Mouse (Mus musculus) spleen, postnatal 10 days (tissue): Measurements from ENCODE around the gene 0610012G03Rik.
"Not testable (repeated sequence)": the region's sequence is repeated elsewhere in the genome, so short reads cannot be mapped to it uniquely, and the experiment has no call there.

Experiments used
- DNase-seq, 2 experiments: peaks; one replicate each; pipeline ENCODE4 v3.0.0; 2021 to 2022; ENCODE audit warnings: low spot score in 2 of 2

0610012G03Rik gene

DNA sequence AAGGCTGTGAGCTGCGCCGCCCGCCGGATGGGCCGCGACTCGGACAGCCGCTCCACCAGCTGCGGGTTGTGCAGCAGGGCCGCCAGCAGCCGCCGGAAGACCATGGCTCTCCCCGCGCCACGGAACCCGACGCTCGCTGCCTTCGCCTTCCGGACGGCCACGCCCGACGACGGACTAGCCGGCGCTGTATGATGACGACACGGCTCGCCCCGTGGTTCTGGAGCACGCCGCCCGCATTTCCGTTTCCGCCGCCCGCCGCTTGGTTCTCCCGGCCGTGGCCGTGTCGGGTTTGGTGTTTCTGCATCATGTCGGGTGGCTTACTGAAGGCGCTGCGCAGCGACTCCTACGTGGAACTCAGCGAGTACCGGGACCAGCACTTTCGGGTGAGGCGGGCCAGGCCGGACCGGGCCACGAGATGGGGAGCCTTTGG, at the start of gene 0610012G03Rik, which contains the start of gene Ncbp2:
0610012G03Rik (minus strand) TSS at position 150 of the 430 bp plus-strand sequence.
Ncbp2 (plus strand) TSS at position 169 of the 430 bp plus-strand sequence.
- peak; percentile 95 to 97 for DNase-seq

DNA sequence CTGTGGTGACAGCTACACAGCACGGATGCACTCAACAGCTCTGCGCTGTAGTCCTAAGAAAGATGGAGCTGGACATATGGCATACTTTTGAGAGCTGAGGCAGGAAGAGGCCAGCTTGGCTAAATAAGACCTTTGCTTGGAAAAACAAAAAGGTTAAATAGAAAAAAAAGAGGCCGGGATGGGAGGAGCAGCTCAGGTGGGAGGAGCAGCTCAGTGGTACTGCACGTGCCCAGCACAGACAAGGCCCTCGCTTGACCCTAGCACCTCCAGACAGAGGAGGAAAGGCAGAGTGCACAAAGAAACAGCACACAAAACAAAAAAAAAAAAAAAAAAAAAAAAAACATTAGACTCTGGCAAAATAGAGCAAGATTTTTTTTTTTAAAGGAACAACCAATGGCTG, 48.1 kb upstream of the 0610012G03Rik start:
- DNase-seq: no peak

DNA sequence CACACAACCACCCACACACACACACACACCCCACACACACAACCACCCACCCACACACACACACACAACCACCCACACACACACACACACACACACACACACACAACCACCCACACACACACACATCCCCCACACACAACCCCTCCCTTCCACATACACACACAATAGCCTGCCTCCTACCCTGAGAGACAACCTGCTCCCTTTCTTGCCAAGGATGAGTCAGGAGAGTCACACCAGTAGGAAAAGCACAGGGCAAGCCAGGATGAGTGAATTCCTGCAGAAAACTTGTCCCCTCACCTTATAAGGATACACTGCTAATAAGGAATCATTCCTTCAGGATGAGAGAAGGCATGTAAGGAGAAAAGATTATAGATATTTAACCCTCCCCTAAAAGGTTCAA, 45.7 kb upstream of the 0610012G03Rik start:
- no peak for DNase-seq

DNA sequence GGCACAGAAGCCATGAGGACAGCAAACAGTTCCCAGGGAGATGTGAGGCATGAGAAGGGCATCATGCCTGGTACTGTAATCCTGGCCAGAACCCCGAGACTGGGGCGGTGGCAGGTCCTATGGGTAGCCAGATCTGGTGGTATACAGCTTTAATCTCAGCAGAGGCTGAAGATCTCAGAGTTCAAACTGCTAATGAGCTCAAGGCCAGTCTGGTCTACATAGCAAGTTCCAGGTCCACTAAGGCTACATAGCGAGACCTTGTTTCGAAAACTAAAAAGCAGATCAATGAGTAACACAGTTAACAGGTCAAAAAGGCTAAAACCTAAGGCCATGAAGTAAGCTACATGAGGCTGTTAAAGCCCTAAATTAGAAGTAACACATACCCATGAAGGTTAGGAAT, 44.9 kb upstream of the 0610012G03Rik start:
- DNase-seq: no peak

DNA sequence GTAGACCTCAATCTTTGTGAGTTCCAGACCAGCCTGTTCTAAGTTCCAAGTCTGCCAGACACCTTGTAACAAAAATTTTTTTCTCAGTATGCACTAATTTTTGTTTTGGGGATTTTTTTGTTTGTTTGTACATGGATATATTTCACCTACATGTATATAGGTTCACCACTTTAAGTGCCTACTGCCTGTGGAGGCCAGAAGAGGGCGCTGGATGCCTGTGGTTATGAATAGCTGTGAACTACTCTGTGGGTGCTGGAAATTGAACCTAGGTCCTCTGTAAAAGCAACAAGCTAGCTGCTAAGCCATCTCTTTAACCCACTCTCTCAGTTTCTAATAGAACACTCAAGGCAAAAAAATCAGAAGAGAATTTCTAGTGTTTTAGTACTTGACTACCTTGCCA, 43.7 kb upstream of the 0610012G03Rik start:
- DNase-seq: peak in 1 of 2 experiments; percentile 27

DNA sequence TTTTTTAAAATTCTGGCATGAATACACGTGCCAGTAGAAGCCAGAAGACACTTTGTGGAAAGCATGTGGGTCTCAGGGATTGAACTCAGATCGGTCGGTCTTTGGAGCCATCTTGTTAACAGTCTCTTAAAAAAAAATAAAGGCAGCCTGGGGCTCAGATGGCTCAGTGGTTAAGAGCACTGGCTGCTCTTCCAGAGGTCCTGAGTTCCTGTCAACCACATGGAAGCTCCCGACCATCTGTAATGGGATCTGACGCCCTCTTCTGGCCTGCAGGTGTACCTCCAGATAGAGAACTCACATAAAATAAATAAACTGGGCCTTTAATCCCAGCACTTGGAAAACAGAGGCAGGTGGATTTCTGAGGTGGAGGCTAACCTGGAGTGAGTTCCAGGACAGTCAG, 32.7 kb upstream of the 0610012G03Rik start:
- no peak for DNase-seq

DNA sequence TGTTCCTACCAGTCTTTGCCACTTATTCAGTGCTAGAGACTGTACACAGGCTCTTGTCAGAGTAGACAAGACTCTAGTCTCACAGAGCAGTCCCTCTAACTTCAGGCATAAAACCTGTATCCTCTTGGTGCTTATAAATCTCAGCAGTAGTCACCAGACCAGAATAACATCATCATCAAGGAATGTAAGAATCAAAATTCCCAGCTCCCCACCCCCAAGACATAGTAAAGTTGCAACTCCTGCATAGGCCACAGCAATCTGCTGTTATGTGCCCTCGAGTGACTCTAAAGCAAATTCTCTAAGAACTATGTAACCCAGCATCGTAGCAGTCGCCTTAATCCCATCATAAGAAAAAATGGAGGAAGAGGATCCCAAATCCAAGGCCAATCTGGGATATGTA, 31.2 kb upstream of the 0610012G03Rik start:
- DNase-seq: no peak

DNA sequence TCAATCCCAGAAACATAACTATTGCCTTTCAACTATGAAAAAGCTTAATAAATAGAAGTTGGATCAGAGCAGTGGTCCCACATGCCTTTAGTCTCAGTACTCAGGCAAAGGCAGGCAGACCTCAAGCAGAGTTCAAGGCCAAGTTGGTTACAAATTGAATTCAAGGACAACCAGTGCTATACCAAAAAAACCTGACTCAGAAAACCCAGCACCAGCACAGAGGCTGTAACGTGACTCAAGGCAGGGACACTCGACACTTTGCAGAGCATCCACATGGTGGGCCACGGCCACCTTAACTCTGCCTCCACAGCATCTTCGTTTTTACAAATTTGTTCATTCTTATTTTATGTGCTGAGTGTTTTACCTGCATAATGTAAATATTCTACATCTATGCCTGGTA, 27.0 kb upstream of the 0610012G03Rik start:
- no peak for DNase-seq

DNA sequence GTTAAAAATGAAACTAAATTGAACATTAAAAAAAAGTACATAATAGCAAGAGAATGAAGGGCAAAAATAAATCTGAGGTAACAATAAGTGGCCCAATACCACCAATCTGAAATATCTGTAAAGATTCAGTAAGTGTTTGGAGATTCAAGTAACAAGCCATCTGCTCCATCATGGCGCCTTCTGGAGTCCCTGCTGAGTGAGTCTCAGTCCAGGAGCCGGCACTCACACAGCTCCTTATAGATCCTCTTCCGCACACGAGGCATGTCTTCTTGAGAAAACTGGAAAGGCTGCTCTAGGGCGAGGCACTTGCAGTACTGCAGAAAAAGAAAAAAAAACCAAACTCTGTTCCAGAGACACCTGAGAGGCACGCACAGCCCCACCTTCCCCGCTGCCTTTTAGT, 14.9 kb upstream of the 0610012G03Rik start:
- DNase-seq: no peak

DNA sequence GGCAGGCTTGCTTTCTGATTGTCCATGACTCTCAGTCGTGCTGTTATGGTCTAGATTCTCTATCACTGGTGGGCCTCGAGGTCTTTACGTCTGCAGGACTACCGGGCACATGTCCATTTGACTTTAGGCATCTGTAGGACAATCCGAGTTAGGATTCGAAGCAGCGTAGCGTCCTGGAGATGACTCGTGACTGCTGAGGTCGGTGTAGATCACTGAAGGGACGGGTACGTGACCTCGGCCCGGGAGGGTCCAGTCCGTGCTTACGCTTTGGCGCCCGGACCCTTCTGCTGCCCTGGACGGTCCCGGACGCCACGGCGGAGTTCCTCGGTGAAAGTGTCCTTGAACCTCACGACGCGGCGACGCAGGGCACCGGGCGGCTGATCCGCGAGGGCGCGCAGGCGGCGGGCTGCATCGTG, 385 bp downstream of the 0610012G03Rik start:
- DNase-seq: no peak

DNA sequence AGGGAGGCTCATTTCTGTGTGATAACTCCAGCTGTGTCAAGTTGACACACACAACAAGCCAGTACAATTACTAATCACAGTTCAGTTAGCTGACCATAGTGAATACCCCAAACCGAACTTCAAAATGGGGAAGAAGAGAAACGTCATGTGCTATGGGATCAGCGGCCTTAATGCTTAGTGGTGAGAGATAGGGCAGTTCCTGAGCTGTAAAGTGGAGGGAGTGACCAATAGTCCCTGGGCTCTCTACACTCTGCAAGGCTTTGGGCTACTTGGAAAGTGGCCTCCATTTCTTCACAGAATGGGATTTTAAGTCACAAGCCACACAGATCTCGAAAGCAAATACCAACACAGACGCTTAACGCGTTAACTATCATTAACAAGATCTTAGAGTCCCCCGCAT, 961 bp downstream of the 0610012G03Rik start:
- DNase-seq: no peak

DNA sequence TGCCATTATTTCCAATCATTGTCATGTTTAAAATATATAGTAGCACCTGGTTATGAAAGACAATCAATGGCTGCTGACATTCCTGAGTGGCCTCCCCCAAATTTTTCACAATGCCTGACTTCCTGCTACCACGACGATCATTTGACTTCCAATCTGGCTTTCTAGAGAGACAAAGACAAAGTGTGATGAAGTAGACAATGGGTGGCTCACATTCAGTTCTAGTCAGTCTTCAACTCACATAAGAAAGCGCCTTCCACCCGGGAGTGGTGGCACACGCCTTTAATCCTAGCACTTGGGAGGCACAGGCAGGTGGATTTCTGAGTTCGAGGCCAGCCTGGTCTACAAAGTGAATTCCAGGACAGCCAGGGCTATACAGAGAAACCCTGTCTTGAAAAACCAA, 2.3 kb downstream of the 0610012G03Rik start:
- not testable (repeated sequence) for DNase-seq

DNA sequence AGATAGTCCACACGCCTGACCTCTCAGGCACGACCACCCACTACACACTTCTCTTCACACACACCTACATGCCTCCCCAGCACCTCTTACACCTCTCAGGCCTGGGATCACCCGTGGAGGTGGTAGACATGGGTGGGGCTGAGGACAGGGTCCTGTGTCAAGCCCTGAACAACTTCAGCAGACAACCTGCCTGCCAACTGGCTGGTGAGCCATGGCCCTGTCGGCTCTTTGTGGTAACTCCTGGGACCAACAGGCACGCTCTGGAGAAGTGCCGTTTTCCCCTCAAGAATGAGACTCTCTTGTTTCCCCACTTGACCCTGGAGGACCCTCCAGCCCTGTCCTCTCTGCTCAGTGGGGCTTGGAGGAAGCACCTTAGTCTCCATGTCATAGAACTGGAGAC, 2.9 kb downstream of the 0610012G03Rik start:
- no peak for DNase-seq

DNA sequence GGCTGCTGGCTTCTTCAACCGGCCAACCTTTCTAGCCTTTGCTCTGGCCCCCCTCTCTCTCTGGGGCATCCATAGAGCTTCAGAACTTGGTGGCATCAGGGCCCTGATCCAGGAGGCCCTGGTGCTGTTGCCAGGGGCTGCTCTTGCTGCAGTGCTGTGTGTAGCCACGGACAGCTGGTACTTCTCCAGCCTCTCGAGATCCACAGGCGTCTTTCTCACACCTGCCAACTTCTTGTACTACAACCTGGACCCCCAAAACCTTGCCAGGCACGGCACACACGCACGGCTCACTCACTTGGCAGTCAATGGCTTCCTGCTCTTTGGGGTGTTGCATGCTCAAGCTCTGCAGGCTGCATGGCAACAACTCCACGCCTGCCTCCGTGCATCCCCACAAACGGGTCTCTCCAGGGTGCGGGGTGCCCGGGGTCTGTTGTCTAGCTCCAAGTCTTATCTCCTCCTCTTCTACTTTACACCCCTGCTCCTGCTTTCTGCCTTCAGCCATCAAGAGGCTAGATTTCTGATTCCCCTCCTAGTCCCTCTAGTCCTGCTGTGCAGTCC, 3.5 kb downstream of the 0610012G03Rik start:
- DNase-seq: no peak

DNA sequence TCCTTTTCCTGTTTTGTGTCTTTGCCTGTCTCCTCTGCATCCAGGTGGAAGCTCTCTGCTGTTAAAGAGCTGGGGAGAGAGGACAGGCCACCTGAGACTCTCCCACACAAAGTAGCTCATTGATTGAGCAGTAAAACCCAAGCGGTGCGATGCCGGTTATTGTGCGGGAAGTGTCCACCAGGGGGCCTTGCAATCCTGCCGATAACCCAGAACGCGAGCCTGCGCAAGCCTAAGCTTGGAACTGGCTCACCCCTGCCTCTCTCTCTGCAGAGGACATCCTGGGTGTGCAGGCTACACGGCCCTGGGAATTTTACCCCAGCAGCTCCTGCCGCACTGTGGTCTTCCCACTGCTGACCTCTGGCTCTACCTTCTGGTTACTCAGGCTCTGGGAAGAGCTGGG, 4.3 kb downstream of the 0610012G03Rik start:
- DNase-seq: peak; percentile 63 to 86

DNA sequence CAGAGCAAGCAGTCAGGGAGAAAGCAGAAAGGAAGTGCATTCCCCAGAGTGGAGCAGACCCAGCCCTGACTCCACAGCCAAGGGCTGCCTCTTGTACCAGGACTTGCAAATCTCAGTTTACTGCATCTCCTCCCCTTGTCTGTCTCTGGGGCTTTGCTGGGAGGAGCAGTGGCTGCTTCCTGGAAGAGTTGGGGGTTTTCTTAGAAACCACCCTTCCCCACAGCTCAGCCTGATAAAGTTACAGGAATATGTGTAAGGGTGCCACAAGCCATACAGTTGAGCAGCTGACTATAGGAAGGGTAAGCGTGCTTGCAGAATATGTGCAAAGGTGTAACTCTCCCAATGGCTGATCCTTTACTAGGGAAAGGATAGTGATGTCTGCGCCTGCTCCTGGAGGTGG, 7.7 kb downstream of the 0610012G03Rik start:
- DNase-seq: no peak

DNA sequence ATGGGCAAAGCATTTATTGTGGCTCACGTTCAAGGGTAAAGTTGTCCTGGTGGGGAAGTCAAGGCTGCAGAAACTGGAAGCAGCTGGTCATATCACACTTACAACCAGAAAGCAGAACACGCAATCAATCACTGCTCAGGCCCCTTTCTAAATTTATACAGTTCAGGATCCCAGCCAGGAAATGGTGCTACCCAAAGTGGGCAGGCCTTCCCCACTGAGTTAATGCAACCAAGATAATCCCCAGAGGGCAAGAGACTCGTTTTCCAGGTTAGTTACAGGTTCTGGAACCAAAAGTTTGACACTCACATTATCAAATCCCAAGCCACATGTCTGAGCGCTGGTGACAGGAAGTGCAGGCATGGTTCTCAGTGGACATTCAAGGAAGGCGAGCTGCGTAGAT, 9.4 kb downstream of the 0610012G03Rik start:
- no peak for DNase-seq

DNA sequence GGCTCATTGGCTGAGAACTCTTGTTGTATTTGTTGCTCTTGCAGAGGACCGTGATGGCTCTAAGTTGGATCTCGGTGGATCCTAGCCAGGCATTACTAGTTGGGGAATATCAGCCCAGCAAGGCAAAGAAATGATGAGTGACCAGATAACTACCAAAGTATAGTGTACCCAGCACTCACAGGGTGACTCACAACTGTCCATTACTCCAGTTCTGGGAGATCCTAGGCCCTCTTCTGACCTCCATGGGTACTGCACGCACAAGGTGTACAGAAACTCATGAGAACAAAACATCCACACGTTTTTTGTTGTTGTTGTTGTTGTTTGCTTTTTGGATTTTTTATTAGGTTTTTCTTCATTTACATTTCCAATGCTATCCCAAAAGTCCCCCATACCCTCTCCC, 11.7 kb downstream of the 0610012G03Rik start:
- no peak for DNase-seq

DNA sequence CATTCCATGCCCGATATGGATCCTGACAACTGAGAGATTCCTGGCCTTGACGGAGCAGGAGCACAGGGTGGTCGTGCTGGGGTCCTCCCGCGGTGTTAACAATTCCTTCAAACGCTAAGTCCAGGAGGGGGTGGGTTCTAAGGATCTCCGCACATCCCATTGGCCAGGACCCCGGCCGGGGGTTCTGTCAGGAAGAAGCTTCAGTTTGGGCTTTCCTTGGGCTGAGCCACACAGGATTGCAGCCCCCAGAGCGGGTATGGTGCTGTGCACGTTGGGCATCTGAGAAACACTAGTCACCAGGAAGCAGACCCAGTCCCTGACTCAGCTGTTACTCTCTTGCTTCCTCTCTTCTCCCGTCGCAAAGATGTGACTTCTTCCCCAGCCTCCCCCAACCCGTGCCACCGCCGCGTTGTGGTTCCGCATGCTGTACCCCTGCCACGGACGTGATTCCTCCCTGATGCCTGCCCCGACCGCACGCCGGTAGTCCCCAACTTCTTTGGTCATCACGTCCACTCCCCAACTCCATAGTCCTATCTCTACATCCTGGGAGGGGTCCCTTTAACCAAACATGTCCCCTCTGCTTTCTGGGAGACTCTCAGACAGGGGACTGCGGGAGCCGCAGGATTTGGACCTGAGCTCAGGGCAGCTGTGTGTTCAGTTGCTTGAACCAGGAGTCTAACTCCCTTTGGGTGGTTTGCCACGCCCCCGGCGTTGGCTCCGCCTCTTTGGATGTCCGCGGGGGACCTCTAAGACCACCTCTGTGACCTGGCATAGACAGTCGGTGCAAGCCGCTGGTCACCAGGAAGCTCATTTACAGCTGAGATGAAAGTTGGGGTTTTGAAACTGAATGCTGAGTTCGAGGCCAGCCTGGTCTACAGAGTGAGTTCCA, 13.0 kb downstream of the 0610012G03Rik start:
- DNase-seq: no peak

DNA sequence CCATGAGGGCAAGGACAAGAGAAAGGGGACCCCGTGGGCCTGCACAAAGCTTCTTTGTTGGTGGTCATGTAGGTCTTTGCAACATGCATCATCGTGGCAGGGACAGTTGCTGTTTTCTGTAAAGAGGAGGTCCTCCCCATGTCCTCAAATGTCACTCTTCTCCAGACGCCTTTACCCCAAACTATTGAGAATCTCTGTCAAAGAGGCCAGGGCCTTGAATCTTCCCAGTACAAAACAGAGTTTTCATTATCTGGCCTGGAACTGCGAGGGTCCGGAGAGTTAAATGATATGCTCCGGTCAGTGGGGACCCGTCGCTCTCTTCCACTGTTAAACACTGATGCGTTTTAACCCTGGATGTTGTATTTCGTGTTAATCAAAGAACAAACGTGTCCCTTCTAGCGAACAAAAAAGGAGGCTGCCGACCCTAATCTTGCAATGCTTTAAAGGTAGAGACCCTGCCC, 13.7 kb downstream of the 0610012G03Rik start:
- DNase-seq: no peak

DNA sequence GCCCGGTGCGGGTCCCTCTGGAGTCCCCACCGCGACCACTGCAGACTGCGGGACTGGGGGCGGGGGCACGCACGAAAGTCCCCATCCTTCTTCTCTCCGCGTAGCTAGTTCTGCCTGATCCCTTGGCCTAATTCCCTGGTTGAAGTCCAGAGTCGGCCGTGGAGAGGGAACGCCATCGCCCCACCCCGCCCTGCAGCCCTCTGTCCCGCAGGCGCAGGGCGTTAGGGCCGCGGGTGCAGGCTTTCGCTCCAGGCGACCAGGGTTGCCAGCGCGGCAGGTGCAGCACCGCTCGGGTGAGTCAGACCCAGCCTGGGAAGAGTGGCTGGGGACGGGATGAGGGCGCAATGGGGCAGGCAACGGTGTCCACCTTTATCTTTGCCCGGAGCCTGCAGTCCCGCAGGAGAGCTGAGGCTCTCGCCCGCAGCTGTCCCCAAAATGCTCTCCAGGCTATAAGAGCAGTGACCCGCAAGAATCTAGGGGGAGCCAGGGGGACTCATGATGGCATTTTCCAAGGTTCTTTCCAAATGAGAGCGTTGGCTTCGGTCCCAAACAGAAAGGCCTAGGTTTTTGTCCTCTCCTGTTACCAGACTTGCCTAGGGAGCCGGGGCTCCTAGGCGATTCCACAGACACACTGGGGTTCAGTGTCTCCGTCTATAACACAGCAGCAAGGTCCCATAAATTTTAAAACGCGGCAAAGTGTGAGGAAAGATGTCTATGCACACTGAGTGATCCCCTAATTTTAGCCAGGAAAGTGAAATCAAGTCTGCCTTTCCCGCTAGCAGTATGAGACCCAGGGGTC, 14.3 kb downstream of the 0610012G03Rik start, which contains the start of gene Pigz:
Pigz (plus strand) TSS at position 101 of the 799 bp plus-strand sequence.
- no peak for DNase-seq
